Mouse (Mus musculus) frontal cortex, postnatal 14 days (tissue): ENCODE data around the gene Ap3b1.

Experiments
- DNase-seq, 2 experiments: peaks; one replicate each; pipeline ENCODE4 v3.0.0; 2022; ENCODE audit warnings: low spot score in 2 of 2

Gene Ap3b1

DNA sequence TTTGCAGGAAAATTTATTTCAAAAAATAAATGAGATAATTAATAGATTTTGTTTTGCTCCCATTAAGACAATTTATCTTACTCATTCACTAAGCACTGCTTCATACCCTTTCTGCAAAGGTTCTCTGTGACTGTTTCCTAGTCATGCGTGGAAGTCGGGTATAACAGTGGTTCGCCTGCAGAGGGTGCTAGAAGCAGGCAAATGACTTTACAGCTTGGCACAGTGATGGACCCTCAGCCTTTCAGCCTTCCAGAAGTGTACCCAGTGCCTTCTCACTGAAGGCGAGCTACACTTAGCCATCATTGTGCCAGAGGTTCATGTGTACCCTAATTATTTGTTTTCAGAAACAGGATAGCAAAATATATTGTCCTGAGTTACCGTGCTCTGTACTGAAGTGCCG is 92.5 kb downstream of the Ap3b1 start:
- peak in 1 of 2 experiments; percentile 27 for DNase-seq

DNA sequence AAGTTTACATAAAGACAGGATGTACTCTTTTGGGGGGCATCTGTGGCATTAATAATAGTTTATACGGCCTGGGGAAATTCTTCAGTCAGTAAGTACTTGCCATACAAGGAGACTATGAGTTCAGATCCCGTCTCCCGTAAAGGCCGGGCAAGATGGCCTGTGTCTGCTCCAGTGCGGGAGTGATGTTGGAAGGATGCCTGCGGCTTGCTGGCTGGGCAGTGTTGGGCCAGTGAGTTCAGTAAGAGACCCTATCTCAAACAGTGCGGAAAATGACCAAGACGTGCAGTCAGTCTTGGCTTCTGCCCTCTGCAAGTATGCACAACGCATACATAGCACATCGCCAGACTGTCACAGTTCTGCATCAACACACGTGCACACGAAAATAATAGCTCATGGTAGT is 95.4 kb downstream of the Ap3b1 start:
- DNase-seq = no peak

DNA sequence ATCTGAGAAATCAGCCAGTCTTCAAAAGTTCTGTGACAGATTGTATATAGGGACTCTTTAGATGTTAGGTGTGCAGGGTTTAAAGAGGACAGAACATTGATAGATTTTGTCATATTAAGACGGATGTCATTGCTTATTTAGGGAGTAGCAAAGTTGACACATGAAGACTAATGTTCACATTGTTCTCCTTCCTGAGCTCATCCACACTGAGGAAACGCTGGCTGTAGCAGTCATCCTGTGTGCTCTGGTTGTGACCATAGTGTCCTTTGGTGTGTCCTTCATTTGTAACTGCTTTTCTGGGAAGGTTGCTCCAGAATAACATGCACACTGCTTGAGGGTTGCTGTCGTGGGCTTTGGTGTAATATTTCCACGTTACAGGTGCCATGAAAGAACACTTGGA is 100.4 kb downstream of the Ap3b1 start:
- no peak for DNase-seq

DNA sequence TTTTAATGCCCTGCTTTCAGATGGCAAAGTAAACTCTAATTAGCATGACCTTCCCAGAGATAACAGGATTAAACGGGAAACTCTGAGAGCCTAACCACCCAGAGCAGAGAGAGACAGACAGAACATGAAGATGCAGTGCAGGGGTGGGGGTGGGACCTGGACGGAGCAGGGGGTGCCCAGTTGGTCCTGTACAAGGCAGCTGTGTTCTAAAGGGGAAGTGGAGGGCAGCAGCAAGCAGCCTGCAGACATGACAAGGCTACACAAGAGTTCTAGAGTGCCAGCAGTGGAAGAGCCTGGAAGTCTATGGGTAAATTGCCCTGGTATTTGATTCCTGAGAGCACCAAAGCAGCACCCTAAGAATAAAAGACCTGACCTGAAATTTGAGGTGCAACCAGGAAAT is 105.5 kb downstream of the Ap3b1 start:
- no peak for DNase-seq

DNA sequence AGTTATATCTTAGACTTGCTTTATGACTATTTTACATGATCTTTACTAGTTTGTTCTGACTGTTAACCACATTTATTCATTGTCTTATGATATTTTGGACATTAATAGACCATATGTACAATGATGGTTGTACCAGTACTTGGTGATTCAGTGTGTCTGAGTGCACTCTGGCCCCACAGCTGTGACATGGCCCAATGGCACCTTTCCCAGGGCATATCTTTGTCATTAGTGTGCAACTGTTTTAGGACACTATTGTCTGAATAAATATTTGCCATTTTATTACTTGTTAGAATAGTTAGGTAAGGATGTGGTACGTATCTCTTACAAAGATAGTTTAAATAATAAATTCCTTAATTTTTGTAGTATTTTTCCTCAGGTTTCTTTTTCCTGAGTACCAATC is 109.8 kb downstream of the Ap3b1 start:
- no peak for DNase-seq

DNA sequence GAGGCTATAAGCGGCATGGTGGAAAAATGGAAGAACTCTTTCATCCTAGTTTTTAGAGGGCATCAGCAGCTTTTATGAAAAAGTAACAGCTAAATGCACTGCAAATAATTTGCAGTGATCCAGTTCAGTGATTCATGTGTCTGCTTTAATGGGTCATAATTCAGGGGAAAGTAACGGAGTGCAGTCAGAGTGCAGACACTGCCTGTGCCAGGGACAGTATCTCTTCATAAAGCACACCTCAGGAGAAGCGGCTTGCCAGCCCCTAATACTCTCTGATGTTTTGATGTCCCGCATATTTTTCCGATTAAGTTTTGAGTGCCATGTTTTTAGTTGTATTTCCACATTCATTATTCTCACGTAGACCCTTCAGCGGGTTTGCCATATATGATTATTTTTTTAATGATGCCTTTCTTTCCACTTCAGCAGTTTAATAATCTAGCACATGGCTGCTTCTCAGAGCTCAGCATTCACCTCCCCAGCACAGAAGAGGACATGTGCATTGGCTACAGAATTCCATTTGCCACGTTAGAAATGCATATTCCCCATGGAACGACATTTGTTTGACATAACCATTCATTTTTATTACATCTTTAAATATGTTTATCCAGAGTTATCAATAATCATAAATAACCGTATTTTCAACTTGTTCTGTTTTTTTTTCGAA is 112.4 kb downstream of the Ap3b1 start:
- DNase-seq = no peak

DNA sequence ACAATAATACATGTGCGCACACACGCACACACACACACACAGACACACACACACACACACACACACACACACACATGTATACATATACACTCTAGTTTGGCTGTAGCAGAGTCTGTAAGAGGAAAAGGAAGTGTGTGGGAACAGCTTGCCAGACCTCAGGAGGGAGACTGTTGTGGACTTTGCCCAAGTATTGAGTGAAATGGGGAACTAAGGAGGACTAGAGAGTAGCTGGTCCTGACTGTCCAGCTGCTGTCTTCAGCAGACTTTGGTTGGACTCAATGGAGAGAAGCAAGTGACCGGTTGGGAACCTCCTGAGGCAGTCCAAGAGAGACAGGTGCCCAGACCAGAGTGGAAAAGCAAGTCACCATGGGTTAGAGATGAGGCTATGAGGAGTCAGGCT is 117.4 kb downstream of the Ap3b1 start:
- DNase-seq = no peak

DNA sequence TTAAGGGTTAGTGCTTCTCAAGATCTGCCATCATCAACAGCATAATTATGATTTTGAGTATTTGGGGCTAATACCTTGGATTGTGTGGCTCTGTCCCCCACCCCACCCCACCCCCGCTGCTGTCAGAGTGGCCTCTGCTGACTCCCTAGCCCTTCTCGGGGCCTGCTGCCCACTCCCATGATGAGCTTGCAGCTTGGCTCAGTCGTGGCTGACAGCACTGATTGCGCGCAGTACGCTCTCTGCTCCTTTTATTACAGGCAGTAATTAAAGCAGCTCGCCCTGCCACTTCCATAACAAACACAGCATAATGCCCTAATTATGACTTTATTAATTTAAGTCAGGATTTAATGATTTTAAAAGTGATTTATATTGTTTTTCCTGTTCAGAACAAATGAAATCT is 121.5 kb downstream of the Ap3b1 start:
- DNase-seq = no peak

DNA sequence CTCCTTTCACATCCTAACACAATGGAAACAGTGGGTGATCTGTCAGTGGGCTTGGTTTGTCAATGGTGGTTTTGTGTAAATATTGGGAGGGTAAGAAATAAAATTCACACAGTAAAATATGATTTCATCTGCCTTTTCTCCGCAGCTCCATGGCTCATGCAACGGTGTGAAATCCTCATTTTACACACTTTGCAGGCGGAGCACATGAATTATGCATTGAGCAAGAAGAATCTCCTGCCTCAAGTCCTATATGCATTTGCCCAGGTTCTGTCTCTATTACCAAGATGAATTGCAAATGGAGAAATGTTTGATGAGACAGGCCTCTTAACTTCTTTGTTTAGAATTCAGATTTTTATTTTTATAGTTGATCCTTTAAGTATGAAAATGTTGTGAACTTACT is 131.9 kb downstream of the Ap3b1 start:
- DNase-seq = no peak

DNA sequence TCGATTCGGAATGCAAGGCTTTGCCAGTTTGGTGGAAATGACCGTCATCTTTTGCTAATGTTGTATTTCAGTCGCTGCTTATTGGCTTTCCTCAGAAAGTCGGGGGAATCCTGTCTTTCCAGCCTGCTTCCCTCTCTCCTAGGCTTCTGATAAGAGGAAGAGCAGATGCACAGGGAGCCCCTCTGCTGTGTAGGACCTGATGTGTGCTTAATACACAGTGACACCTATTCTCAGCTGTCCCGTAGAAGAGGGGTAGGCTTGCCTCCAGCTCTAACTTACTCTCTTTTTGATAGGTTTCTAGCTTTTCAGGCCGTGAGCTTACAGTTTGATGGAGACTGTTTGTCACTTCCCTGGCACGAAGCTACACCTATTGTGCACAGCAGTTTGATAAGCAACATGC is 132.4 kb downstream of the Ap3b1 start:
- no peak for DNase-seq

DNA sequence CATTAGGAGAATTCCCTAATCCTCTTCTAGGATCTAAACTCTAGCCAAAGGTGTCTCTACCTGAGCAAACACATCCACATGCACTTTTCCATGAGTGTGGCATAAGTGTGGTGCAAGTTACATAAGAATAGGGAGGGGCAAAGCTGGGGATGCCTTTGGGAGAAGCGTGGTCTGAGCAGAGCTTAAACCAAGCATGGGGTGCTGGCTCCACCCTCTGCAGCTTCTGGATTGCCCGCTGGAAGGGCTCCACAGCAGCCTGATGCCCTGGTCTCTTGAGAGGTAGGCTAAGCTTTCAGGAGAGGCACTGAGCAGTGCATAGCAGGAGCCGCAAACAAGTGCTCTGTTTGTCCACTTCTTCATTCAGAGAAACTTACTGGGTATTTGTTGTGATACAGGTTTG is 138.8 kb downstream of the Ap3b1 start:
- DNase-seq = no peak

DNA sequence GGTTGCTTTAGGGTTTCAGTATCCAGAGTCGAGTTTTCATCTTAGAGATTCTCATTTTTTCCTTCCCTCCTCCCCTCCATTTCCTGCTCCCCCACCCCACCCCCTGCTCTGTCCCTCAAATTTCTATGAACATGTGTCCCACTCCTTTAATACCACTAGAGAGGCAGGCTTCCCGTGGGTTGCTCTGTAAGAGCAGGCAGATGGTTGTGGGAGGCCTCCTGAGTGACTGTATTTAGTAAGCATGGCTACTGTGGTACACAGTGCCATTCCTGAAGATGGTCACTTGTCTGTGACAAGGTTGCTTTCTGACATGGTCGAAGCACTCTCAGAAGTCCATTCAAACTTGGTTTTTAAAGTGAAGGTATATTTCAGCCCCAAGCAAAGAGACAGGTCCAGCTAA is 147.7 kb downstream of the Ap3b1 start:
- no peak for DNase-seq

DNA sequence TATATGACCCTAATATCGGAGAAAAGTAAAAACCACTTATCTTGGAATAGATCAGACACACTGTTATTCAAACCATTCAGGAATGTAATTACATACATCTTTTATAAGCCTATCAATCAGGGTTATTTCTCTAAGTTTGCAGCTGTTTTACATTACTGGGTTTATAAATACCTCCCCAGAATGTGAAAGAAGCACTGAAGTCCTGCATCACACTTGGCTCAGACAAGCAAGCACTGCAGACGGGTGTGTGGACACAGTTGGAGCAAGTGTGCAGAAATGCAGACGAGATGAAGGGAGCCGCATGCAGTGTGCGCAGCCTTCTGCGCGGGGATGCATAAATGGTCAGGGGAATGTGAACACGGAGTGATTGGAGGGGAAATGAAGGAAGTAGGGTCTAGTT is 149.6 kb downstream of the Ap3b1 start:
- no peak for DNase-seq

DNA sequence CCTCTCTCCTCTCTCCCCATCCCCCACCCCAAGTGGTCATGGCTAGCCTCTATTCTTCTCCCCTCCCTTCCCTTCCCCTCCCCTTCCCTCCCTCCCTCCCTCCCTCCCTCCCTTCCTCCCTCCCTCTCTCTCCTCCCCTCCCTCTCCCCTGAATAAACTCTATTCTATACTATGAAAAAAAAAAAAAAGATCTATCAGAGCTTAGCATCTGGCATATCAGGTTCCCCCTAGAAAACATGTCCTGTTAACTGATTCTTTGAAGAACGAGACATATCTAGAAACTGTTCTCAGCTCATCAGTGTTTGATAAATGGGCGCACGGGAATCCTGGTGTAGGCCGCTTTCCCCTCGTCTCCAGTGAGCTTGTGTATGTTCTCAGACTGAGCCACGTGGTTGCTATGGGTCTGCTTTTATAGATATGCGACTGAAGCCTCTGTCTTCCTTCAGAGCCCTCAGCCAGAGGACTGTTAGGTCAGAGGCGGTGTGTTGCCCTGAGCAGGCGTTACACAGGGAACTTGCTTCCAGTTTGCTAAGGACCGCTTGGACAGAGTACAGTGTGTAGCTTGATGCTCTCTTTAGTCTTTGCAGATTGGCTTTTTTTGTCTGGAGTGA is 154.5 kb downstream of the Ap3b1 start:
- no peak for DNase-seq

DNA sequence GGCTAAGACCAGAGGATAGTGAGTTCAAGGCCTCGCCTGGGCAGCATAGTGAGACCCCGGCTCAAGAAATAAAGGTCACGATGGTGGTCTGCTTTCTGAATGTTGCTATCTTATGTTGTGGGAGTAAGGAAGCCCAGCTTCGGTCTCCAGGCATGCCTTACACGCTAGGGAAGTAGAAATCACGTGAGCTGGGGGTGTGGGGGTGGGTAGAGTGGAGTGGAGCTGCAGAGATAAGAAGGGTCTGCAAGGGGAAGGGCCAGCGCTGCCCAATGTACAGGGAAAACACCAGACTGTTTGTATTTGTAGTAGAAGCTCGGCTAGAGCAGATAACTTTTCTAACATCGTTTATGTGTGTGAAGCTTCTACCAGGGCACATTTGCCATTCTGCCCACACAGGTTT is 155.1 kb downstream of the Ap3b1 start:
- DNase-seq = no peak

DNA sequence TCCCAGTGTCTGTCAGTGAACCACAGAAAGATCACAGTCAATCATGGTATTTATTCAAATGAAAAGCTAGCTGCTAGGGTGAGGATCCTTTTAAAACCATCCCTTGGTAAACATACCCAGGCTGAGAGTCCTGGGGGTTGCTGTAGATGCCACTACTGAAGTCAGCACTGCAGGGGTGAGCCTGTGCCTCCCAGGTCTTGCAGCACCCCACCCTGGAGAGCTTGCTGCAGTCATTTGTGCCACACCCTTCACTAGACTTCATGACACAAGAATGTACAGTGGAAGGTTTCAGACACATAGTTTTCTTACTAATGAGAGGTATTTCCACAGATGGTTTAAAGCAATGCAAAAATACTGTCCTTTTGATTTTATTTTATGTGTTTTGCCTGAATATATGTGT is 156.2 kb downstream of the Ap3b1 start:
- DNase-seq = no peak

DNA sequence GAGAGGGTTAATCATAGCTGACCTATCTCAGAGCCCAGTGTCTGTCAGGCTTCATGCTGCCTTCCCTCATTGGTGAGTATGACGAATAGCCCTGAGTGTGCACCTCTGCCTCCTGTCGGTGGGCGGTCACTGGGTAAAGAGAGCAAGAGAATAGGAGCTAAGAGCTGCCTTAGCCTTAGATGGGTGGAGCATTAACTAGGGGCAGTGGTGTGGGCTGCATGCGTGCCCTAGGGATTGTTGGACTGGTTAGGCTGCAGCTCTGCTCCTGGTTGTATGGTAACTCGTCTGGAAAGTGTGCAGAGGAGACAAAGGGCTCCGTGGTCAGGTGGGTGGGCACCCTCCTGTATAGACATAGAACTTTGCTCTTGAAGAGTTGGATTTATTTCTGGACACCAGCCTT is 157.8 kb downstream of the Ap3b1 start:
- DNase-seq = no peak

DNA sequence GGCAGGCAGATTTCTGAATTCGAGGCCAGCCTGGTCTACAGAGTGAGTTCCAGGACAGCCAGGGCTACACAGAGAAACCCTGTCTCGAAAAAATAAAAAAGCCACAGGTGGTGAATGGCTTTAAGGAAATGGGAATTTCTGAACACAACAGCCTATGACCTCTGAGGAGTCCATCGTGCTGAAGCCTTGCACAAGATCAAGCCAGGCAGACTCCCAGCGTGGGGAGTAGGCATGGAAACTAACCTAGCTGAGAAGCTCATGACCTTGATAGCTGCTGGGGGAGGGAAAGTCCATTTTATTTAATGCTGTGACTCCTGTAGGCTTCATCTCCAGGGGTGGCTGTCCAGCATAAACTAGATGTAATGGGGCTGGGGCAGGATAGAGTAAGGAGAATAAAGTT is 159.4 kb downstream of the Ap3b1 start:
- DNase-seq = no peak

DNA sequence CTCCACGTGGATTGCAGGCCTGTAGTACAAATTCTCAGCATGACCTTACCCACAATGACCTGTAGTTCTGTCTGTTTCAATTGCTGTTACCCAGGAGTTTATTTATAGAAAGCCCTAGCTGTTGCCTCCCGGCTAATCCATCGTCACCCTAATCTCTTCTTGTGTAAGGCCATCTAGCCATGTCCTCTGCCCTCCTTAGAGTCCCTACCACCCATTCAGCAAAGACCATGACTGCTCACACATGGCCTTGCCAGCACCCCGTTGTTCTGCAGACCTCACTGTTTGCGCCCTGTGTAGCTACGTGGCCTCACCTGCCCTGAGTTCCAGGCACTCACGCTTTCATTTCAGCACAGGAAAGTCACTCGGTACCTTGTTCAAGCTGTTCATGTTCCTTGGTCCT is 160.5 kb downstream of the Ap3b1 start:
- DNase-seq = no peak

DNA sequence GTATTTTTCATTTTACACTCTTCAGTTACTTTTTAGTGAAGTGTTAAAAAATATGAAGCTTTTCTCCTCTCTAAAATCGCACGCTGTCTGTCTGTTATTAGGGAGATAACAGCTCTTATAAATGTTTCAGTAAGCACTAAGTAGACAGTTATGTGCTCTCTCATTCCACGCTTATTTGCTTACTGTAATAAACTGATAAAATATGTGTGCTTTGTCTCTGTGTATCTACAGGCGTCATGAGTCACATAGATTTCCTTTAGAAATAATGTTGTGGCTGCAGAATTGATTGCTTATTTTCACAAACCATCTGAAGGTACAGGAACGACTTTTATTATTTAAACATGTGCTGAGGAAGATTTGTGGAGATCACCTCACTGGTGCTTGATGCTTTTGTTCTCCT is 164.5 kb downstream of the Ap3b1 start:
- no peak for DNase-seq

DNA sequence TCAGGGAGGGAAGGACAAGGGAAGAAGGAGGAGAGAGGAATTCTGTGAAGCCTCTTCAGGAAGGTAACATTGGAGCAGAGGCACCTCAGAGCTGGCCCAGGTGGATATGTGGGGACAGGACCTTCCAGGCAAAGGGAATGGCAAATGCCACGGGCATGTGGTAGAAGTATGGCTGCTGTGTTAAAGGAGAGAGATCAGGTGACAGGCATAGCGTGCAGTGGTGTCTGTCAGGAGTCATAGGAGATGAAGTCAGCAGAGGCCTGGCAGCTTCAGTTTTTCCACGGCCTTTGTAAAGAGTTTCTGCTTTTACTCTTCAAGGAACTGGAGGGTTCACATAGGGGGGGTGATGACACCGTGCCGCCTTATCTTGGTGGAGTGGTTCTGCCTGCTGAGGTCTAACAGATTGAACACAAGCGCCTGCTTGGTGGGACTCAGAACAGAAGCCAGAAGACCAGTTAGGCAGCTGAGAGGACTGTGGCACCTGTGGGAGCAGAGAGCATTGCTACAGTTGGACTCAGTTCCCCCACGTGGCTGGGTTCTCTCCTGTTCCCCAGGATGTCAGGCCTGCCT is 166.0 kb downstream of the Ap3b1 start:
- no peak for DNase-seq

DNA sequence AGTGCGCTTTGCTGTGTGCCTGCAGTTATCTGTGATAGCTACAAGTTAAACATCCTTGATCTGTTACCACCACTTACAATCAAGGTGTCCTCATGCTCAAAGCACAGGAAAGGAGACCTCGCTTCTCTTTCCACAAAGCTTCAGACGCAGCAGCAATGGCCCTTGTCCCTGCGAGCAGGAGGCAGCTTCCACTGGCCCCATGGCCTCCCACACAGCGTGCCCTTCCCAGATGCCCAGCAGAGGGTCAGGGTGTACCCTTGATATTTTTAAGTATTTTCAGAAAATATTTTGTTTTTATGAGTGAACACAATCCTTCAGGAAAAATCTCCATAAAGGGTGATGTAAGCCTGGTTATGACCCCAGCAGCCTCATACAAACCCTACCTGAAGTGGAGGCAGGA is 170.4 kb downstream of the Ap3b1 start:
- DNase-seq = no peak

DNA sequence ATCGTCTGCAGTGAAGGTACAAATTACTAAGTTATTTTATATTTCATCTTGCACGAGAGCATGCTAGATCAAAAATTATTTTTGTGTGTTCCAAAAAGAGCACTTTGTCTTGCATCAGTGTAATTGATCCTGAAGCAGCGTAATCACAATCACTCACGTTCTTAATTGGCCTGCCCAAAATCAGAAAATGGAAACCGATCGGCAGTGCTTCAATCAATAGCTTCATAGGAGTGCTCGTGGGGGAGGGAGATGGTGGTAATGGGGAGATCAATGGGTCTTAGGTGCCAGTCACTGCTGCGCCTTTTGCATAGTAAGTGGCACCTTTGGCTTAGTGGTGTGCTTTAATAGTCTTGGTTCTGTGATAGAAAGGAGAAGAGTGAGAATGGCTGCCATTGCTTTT is 174.8 kb downstream of the Ap3b1 start:
- DNase-seq = no peak

DNA sequence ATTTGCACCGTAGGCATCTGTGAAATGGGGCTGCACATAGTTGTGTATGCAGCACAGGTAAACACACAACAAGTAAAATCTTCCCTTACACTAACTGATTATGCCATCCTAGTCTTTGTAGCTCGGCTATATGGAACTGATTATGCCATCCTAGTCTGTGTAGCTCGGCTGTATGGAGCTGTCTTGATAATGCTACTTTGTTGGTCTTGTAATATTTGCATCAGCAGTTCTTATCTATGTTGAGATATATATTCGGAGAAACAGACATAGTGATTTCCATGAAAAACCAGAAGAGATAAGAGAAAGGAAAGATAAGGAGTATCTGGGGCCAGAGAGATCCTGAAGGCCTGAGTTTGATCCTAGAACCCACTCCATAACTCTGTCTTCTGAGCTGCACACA is 178.6 kb downstream of the Ap3b1 start:
- no peak for DNase-seq
